Mouse (Mus musculus): ENCODE data around the gene Dnmt3a.
A peak's percentile ranks its signal among the peaks of the same experiment; 100 is the strongest.

Dnmt3a gene

DNA sequence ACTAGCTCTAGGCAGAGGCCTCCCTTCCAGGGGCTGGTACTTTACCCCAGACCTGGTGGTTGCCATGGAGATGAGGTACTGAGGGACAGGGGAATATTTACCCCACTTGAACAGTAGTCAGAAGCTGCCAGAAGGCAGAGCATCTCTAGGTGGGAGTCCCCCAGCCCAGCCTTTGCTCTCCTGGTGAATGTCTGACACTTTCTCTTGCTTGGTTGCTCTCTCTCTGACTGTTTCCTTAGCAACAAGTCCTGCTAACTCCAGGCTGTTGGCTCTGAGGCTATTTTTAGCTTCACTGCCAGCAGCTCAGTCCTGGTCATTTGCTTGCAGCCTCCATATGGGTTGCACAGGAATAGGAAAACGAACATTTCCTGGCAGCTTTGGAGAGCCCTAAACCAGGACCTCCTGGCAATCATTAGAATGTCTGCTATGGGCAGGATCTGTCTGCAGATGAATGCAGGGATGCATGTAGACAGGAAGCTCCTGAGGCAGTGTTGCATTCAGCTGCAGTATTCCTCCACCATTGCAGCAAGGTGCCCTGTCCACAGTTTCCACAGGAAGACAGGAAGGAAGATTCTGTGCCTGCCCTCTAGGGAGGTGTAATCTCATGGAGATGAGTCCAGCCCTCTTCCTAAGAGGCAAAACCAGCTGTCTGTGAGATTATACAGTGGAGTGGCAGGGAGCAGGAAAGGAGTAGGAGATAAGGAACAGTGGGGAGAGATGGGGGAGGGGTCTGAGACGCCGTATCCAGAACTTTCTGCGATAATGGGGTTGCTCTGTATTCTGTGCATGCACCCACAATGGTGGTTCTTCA, 81.9 kb downstream of the Dnmt3a start:
- peak; percentile 92 for DNase-seq

DNA sequence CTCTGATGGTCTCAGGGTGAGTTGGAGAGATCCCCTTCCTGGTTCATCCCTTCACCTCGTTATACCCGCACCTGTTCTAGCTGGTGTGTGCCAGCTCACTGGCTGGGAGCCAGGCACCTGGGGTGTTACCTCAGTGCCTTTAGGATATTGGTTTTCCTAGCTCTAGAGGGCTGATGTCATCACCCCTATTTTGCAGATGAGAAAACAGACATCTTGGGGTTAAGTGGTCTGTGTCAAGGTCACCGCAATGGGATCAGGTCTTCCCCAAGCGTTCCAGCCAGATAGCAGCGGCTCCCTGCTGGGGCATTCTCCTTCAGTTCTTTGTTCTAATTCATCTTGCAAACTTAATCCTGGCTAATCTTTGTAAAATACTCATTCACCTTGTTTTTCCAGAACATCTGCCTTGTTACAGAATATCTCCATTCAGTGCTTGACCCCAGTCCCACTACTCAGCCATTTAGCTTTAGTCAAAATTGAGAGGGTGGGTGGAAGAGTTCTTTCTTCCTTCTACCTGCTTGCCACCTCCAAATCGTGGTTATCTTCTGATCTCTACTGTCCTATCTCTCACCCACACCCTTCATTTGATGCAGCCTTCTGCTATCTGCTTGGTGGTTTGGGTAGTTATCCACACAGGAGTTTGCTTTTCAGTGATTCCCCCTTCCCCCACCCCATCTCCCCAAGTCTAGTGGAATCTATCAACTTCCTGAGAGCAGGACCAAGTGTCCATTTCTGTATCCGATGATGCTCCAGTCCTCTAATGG, 84.2 kb downstream of the Dnmt3a start:
- peak; percentile 91 for DNase-seq

DNA sequence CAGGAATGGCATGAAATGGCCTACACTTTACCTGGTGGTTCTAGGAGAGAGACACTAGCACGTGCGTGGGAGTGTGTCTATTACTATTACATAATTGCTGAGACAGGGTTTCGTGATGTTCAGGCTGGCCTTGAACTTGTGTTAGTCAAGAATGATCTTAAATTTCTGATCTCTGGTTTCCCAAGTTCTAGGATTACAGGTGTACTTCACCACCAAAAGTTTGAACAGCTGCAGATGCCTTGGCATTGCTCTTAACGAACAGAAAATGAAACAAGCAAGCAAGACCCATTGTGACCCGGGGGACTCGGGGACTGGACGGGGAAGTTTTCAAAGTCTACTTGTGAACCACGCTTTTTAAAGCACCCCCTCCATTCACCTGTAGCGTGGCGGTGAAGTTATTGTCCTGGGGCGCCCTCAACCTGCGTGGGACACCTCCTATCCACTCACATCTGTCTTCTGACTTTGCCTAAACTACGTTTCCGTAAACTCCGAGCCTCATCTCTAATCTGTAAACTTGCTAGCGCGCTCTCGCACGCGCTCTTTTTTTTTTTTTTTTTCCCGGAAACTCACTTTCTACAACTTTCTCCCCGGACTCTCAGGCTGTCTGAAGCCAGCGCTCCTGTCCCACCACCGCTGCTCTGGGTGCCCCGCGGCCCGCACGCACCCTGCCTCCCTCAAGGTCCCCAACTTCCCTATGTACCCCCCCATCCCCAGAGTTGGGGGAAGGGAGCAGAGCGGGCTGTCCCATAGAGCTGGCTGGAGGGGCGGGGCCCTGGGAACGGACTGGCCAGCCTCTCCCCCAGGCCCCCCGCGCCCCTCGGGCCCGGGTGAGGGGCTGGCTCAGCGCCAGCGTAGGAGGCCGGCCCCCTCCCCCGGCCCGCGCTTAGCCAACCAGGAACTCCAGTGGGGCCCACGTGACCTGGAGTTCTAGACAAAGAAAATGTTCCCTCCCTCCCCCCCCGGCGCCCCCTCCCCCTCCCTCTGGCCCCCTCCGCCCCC, 85.2 kb downstream of the Dnmt3a start:
- no peak for DNase-seq

DNA sequence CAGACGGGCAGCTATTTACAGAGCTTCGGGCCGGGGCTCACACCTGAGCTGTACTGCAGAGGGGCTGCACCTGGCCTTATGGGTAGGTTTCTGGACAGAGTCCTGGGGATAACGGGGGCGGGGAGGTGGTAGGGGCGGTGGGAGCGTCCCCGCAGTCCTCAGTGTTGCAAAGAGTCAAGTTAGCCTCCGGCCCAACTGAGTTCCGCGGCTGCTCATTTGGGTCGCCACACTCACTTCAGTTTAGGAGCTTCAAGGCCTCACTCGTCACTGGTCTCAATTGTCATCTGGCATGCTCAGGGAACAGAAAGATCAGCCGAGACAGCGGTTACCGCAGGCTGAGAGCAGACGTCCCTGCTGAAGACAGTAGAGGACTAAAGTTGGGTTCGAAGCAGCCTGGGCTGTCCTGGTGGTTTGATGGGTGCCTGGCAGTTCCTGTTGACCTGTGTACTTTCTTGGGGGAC, 86.0 kb downstream of the Dnmt3a start:
- no peak for DNase-seq

DNA sequence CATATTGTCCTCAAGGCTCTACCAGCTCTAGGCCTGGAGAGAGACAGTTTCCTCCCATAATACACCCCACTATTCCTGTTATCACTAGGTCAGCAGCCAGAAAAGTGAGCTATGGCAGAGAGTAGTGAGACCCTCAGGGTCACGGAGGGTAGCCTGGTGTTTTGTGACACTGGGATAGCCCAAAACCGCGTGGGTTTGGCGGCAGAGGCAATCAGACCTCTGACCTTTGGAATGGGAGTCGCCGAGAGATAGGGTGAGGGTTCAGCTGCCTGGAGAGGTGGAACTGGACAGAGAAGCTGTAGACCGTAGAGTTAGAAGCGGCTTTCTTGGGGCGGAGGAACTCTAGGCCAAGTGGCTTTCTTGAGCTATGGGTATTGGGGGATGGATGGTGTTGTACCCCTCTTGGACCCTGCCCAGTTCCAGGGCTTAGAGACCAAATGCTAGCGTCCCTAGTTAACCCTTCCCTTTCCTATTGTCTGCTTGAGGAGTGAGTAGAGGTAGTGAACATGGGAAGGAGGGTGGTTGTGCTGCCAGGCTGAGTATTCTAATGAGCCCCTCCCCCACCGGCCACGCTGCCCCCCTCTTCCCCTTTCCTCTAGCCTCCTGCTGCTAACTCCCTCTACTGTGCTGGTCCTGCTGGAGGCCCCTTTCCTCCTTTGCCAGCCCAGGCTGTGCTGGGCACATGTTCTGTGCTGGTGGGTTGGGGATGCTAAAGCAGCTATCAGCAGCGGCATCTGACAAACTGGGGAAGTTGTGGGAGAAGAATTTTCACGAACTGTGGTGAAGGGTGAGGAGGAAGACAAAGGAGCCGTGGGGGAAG, 86.6 kb downstream of the Dnmt3a start:
- no peak for DNase-seq

DNA sequence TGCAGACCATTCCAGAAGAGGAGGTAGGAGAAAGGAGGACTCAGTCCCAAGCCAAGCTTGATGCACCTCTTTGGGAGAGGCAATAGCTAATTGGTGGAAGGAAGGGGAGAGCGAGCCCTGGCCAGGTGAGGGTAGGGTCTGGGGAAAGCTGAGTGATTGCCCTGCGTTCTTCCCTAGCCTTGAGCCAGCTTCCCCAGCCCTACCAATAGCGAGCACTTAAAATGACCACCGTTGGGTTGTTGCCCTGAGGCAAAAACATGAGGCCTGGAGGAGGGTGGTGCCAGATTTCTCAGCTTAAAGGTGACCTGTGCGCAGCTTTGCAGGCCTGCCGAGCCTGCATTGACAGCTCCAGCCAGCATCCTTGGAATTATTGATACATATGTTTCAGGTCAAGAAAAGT, 87.5 kb downstream of the Dnmt3a start:
- DNase-seq, result no peak

DNA sequence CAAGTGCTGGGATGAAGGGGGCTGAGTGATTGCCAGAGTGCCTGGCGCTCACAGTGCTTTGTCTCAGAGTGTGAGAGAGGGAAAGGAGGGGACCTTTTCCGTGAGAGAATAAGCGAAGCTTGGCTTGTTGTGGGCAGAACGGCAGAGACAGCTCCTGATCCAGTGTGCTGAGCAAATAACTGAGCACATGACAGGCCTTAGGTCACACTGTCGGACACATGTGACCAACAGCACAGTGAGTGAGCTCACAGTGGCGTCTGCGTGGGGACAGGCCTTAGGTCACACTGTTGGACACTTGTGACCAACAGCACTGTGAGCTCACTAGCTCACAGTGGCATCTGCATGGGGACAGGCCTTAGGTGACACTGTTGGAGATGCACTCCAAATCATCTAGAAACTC, 88.7 kb downstream of the Dnmt3a start:
- no peak for DNase-seq

DNA sequence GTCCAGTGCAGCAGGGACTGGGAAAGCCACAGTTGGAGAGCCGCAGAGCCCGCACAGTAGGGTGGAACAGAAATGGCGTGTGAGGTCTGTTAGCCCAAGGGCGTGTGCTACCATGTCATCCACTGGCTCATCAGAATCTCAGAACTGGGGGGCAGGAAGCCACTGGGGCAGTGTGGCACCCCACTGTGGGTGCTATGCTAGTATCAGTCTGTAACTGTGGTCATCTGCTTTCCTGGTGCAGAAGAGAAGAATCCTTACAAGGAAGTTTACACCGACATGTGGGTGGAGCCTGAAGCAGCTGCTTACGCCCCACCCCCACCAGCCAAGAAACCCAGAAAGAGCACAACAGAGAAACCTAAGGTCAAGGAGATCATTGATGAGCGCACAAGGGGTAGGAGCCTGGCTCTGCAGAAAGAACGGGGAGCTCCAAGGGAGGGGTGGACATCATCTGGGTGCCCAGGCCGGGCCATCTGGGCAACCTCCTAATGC, 91.3 kb downstream of the Dnmt3a start:
- DNase-seq, result no peak

DNA sequence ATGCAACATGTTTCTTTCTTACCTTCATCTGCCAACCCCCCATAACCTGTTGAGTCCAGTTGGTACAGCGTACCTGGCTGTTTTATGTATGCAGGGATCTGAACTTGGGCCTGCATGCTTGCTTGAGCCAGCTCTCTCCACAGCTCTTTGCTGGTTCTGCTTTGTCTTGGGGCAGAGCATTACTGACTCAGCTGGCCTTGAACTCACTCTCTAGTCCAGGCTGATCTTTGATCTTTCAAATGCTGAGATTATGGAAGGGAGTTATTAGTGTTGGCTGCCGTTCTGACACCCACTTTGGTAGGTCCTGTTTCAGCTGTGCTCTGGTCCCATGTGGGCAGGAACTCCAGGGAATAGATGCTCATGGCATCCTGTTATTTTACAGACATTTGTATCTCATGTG, 93.0 kb downstream of the Dnmt3a start:
- DNase-seq, result no peak

DNA sequence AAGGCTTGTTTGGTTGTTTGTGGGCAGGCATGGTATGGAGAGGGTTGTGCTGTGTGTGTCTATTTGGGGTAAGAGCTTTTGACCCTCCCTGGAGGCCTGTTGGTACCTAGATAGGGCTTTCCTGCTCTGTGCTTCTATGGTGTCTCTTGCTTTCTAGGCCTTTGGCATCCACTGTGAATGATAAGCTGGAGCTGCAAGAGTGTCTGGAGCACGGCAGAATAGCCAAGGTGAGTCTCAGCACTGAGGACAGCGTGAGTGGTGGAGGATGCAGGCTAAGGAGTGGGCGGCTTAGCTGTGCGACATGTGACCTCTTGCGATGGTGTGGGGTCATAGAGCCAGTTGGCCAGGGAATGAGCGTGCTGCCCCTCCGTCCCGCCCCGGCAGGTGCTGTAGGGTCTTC, 99.6 kb downstream of the Dnmt3a start:
- DNase-seq, result no peak

DNA sequence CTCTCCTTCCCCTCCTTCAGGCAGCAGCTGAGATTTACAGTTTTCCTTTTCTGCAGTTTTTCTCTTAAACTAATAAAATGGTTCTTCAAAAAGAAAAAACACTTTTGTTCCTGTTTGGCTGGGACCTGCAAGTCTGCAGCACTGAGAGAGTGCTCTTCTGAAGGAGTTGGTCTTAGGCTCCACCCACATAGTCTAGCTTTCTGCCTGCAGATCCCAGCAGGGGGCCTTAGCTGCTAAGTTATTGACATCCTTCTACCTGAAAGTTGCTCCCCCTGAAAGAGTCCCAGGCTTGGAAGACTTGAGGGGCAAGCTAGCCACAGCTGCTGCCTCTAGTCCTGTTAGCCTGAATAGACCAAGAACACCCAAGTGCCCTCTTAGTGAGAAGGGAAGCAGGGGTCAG, 100.5 kb downstream of the Dnmt3a start:
- no peak for DNase-seq

DNA sequence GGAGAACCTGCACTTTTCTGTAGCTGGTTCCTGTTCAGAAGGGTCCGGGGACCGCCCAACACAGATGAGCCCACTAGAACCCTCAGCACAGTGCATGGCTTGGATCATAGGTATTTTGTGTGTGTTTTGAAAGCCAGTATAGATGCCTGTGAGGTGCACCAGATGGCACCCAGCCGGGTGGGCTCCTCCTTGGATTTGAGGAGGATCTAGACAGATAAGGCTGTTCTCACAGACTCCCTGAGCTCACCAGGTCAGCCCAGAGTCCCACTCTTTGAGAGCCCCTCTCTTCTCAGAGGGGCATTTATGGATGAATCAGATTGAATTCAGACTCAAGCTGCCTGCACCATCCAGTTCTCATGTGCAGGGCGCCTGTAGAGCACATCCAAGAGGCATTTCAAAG, 101.2 kb downstream of the Dnmt3a start:
- no peak for DNase-seq

DNA sequence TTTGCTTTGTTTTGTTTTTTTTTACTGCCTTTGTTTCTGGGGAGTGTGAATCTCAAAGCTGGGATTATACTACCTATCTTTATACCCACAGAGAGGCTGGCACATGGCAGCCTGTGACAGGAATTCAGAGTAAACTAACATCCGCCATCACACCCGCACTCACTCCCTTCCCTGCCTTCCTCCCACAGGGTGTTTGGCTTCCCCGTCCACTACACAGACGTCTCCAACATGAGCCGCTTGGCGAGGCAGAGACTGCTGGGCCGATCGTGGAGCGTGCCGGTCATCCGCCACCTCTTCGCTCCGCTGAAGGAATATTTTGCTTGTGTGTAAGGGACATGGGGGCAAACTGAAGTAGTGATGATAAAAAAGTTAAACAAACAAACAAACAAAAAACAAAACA, 101.6 kb downstream of the Dnmt3a start:
- no peak for DNase-seq

DNA sequence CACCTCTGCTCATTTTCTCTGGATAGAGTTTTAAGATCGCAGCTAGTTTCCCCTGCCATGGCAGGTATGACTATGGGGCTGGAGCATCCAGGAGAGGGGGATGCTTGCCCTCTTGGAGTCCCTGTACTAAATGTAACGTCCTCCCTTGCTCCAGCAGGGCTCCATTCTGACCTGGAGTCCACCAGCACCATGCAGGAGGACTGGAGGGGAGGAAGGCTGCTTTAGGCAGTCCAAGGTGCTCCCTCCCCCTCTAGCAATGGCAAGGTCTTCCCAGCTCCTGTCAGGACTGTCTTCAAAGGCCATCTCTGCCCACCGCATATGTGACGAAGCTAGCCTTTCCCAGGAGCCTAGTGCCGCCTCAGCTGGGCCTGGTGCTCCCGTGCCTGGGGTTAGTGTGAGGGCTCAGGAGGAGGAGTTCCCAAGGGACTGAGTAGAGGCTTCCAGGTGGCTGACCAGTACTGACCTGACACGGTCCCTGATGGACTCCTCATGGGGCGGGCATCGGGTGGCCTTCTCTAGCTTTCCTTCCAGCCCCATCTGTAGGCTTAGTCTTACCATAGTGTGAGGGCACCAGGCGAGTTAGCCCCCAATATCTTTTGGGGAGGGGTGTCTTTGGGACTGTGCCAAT, 104.8 kb downstream of the Dnmt3a start:
- no peak for DNase-seq

DNA sequence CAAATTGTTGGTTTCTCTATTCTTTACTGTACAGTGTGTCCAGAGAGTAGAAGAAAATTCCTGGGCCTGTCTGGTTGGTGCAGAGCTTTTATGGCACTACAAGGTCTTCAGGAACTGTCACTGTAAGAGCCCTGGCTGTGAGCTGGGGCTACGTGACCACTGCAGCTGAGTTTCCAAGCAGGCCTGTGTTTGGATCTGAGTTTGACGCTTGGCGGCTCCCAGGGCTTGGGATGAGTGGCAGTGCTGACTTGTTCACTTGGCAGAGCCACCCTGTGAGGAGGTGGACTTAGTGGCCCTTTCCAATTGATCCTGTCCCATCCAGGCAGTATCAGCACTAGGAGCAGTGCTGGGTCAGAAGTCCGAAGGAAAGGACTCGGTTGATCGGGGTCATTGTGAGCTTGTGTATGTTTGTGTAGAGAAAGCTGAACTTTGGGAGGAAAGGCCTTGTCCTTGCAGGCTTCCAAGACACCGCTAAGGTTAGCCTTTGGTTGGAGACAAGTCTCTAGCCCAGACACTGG, 106.1 kb downstream of the Dnmt3a start:
- DNase-seq, result no peak

DNA sequence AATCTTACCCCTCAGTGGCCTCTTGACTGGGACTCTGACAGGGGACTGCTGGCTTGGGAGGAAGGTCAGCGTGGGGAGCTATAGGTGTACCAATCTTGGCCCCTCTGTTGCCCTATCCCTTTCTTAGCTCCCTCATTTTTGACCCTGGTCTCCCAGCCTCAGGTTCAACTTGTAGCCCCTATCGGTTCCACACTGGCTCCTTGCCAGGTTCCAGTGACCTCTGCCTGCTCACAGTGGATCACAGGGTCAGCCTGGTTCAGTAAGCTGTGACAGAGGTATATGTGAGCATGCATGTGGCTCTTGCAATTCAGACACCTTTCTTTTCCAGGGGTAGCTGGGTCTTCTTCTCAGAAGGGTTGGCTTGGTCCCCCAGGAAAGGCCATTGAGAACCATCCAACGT, 110.0 kb downstream of the Dnmt3a start:
- no peak for DNase-seq

DNA sequence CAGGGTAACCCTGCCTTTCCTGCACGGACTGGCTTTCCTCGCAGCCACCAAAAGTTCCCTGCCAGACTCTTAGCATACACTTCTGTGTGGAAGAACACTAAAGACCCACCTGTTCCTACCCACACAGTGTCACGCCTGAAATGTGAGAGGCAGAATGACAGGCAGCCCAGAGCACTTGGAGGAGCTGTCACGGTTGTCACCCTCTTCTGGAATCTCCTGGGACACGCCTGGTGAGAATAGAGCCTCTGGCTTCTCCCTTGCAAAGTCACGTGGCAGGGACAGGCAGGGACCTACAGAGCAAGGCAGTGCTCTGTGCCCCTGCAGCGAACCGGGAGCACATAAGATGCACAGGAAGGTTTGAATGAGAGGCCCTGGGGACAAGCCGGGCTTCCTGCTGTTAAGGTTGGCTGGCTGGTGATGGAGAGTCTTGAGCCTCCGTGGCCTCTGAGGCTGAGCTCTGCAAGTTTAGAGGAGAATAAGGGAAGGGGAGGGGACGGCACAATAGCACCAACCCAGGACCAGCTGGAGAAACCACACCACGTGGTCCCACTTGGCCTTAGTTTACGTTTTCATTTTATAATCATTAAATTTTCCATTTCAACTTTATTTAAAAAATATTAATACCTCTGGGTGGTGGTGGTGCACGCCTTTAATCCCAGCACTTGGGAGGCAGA, 112.0 kb downstream of the Dnmt3a start:
- DNase-seq, result no peak

DNA sequence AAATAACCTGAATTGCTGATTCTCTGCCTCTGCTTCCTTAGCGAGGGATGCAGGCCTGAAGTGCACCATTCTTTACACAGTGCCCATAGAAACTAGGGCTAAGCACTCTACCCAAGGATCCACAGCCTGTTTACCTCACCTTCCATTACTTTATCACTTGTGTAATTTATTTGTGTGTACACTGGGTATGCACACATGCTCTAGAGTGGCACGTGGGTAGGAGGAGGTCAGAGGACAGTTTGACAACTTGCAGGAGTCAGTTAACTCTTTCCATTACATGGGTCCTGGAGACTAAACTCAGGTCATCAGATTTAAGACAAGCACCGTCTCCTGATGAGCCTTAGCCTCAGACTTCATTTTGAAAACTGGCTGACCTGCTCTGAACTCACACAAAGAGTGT, 112.8 kb downstream of the Dnmt3a start:
- no peak for DNase-seq

DNA sequence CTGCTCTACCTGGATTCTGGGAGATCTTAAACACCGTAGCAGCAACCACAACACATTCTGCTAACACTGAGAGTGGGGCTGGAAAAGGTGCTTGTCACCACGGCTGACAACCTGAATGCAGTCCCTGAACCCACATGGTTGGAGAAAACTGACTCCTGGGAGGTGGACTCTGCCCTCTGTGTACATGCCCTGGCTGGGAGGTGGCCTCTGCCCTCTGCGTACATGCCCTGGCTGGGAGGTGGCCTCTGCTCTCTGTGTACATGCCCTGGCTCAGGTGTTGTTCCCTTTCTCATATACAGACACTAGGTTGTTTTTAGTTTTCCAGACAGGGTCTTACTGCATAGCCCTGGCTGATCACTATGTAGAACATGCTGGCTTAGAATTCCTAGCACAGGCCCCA, 113.6 kb downstream of the Dnmt3a start:
- DNase-seq, result no peak

DNA sequence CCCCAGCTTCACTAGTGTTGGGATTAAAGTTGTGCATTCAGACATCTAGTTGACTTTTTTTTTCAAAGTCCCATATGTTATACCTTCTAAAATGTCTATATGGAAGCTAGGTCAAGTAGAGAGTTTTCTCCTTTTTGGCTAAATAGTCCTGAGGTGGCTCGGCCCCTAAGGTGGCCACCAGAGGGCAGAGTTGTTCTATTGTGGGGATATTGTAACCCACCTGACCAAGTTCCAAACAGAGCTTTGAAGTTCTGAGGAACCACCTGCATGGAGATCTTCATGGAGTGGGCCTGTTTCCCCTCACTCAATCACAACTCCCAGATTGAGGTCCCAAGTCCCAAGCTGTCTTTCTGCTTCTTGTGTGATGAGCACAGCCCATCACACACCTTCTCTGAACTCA, 120.3 kb downstream of the Dnmt3a start:
- peak; percentile 69 for DNase-seq

DNA sequence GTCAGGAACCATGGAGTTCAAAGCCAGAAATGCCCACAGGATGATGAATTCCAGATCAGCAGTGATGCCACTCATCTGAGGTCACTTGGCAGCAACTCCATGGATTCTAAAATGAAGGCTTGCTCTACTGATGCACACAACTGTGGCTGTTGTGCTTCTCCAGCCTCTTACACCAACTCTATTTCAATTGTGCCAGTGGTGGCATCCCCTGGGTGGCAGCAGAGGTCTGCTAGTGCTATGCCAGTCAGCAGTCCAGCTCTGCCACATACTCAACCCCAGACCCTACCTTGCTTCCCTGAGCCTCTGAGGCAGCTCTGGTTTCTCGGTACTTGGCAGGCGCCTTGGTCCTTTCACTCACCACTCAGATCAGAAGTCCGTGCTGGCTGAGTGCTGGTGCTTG, 123.0 kb downstream of the Dnmt3a start:
- peak; percentile 52 for DNase-seq

Data from cerebellum, adult 9-11 months (tissue).